Mouse (Mus musculus): ENCODE results near the gene Ptprd. TPM values are rescaled to one million over a fixed set of nuclear protein-coding genes. Genes with fewer than 3 reads are reported as not detected.

Gene Ptprd
- polyA plus RNA-seq, 1 experiment, result 1.2 TPM

- no peak for TF ChIP-seq MYOG (IDR thresholded peaks at IDR 0.05; ENCODE audit: control insufficient read depth, extremely low read depth, insufficient read length)
- TF ChIP-seq CEBPB (IDR thresholded peaks at IDR 0.05; ENCODE audit: low read depth), result no peak
- TF ChIP-seq CTCF (IDR thresholded peaks at IDR 0.05; ENCODE audit: control insufficient read depth, insufficient read depth, insufficient read length), result no peak
- no peak for TF ChIP-seq MAX (IDR thresholded peaks at IDR 0.05)
- no peak for TF ChIP-seq FOSL1 (IDR thresholded peaks at IDR 0.05; ENCODE audit: insufficient read depth, low read length, poor library complexity, severe bottlenecking)
- TF ChIP-seq MYOD1 (IDR thresholded peaks at IDR 0.05; ENCODE audit: control insufficient read depth, insufficient read length, low read depth), result no peak
- TF ChIP-seq USF1 (IDR thresholded peaks at IDR 0.05; ENCODE audit: low read depth), result no peak
- Histone ChIP-seq H3K79me3 (ENCODE audit: low read depth) (no peaks in the 10 kb centered on the region), H3K79me2 (ENCODE audit: control insufficient read depth, insufficient read depth) (no peaks in the 10 kb centered on the region), H3K27me3 (ENCODE audit: control insufficient read depth, insufficient read depth, insufficient read length) (no peaks in the 10 kb centered on the region), H3ac (ENCODE audit: control insufficient read depth, insufficient read length, low read depth) (no peak overlapping the region), H3K36me3 (ENCODE audit: control insufficient read depth, insufficient read depth) (no peaks in the 10 kb centered on the region), H3K4me3 (ENCODE audit: insufficient read depth, poor library complexity, severe bottlenecking) (no peak overlapping the region)
Observed at GRCm38 (mm10) chr4:77157601-77158000, 1054.2 kb downstream of the Ptprd start.

- TF ChIP-seq FOSL1 (IDR thresholded peaks at IDR 0.05; ENCODE audit: insufficient read depth, low read length, poor library complexity, severe bottlenecking) (no peak), CEBPB (IDR thresholded peaks at IDR 0.05; ENCODE audit: low read depth) (no peak), USF1 (IDR thresholded peaks at IDR 0.05; ENCODE audit: low read depth) (no peak), MYOD1 (IDR thresholded peaks at IDR 0.05; ENCODE audit: control insufficient read depth, insufficient read length, low read depth) (no peak), CTCF (IDR thresholded peaks at IDR 0.05; ENCODE audit: control insufficient read depth, insufficient read depth, insufficient read length) (no peak), MAX (IDR thresholded peaks at IDR 0.05) (no peak), MYOG (IDR thresholded peaks at IDR 0.05; ENCODE audit: control insufficient read depth, extremely low read depth, insufficient read length) (no peak)
Observed at GRCm38 (mm10) chr4:77155561-77155960, 1056.2 kb downstream of the Ptprd start.

DNA sequence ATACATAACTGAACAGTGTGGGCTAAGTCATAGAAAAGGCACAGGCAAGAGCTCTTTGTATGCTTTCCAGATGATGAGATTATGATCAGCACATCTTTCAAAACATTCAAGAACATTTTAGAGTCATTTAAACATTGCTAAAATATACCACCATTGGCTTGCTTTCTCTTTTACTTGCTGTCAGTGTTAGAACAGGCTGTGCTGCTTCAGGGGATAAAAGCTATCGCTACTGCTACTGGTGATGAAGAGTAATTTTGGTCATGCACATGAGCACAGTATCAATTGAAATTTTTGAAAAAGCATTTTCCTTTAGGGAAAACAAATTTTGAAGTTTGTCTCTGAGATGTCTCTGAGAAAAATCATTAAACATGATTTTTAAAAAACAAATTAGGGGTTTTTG lies 1056.7 kb downstream of the Ptprd start:
- no peak for TF ChIP-seq FOSL1 (IDR thresholded peaks at IDR 0.05; ENCODE audit: insufficient read depth, low read length, poor library complexity, severe bottlenecking)
- TF ChIP-seq MYOD1 (IDR thresholded peaks at IDR 0.05; ENCODE audit: control insufficient read depth, insufficient read length, low read depth), result no peak
- TF ChIP-seq MAX (IDR thresholded peaks at IDR 0.05), result no peak
- no peak for TF ChIP-seq MYOG (IDR thresholded peaks at IDR 0.05; ENCODE audit: control insufficient read depth, extremely low read depth, insufficient read length)
- TF ChIP-seq CTCF (IDR thresholded peaks at IDR 0.05; ENCODE audit: control insufficient read depth, insufficient read depth, insufficient read length), result no peak
- no peak for TF ChIP-seq CEBPB (IDR thresholded peaks at IDR 0.05; ENCODE audit: low read depth)
- TF ChIP-seq USF1 (IDR thresholded peaks at IDR 0.05; ENCODE audit: low read depth), result no peak
- Histone ChIP-seq H3K4me3 (ENCODE audit: insufficient read depth, poor library complexity, severe bottlenecking) (no peak overlapping the region), H3K36me3 (ENCODE audit: control insufficient read depth, insufficient read depth) (no peaks in the 10 kb centered on the region), H3ac (ENCODE audit: control insufficient read depth, insufficient read length, low read depth) (no peak overlapping the region), H3K79me2 (ENCODE audit: control insufficient read depth, insufficient read depth) (no peaks in the 10 kb centered on the region), H3K79me3 (ENCODE audit: low read depth) (no peaks in the 10 kb centered on the region), H3K27me3 (ENCODE audit: control insufficient read depth, insufficient read depth, insufficient read length) (no peaks in the 10 kb centered on the region)

More at GRCm38 (mm10) chr4:77155561-77155960, 1056.2 kb downstream of the Ptprd start:
- H3K36me3 ChIP-seq (ENCODE audit: control insufficient read depth, insufficient read depth), result no peaks in the 10 kb centered on the region
- no peaks in the 10 kb centered on the region for H3K79me2 ChIP-seq (ENCODE audit: control insufficient read depth, insufficient read depth)
- no peak overlapping the region for H3ac ChIP-seq (ENCODE audit: control insufficient read depth, insufficient read length, low read depth)
- no peaks in the 10 kb centered on the region for H3K27me3 ChIP-seq (ENCODE audit: control insufficient read depth, insufficient read depth, insufficient read length)
- H3K79me3 ChIP-seq (ENCODE audit: low read depth), result no peaks in the 10 kb centered on the region
- H3K4me3 ChIP-seq (ENCODE audit: insufficient read depth, poor library complexity, severe bottlenecking), result no peak overlapping the region

GRCm38 (mm10) chr4:77124852-77125251 lies 1086.9 kb downstream of the Ptprd start:
- no peaks in the 10 kb centered on the region for H3K79me2 ChIP-seq (ENCODE audit: control insufficient read depth, insufficient read depth)
- no peak overlapping the region for H3K4me3 ChIP-seq (ENCODE audit: insufficient read depth, poor library complexity, severe bottlenecking)
- TF ChIP-seq MYOD1 (IDR thresholded peaks at IDR 0.05; ENCODE audit: control insufficient read depth, insufficient read length, low read depth) (no peak), CTCF (IDR thresholded peaks at IDR 0.05; ENCODE audit: control insufficient read depth, insufficient read depth, insufficient read length) (no peak), MYOG (IDR thresholded peaks at IDR 0.05; ENCODE audit: control insufficient read depth, extremely low read depth, insufficient read length) (no peak), FOSL1 (IDR thresholded peaks at IDR 0.05; ENCODE audit: insufficient read depth, low read length, poor library complexity, severe bottlenecking) (no peak), CEBPB (IDR thresholded peaks at IDR 0.05; ENCODE audit: low read depth) (no peak), USF1 (IDR thresholded peaks at IDR 0.05; ENCODE audit: low read depth) (no peak), MAX (IDR thresholded peaks at IDR 0.05) (no peak)
- H3ac ChIP-seq (ENCODE audit: control insufficient read depth, insufficient read length, low read depth), result no peak overlapping the region
- no peaks in the 10 kb centered on the region for H3K79me3 ChIP-seq (ENCODE audit: low read depth)
- H3K36me3 ChIP-seq (ENCODE audit: control insufficient read depth, insufficient read depth), result no peaks in the 10 kb centered on the region
- H3K27me3 ChIP-seq (ENCODE audit: control insufficient read depth, insufficient read depth, insufficient read length), result no peaks in the 10 kb centered on the region

GRCm38 (mm10) chr4:77110894-77111293 lies 1100.9 kb downstream of the Ptprd start:
- no peaks in the 10 kb centered on the region for H3K79me3 ChIP-seq (ENCODE audit: low read depth)
- no peak overlapping the region for H3ac ChIP-seq (ENCODE audit: control insufficient read depth, insufficient read length, low read depth)
- H3K27me3 ChIP-seq (ENCODE audit: control insufficient read depth, insufficient read depth, insufficient read length), result no peaks in the 10 kb centered on the region
- H3K79me2 ChIP-seq (ENCODE audit: control insufficient read depth, insufficient read depth), result no peaks in the 10 kb centered on the region
- no peaks in the 10 kb centered on the region for H3K36me3 ChIP-seq (ENCODE audit: control insufficient read depth, insufficient read depth)
- no peak overlapping the region for H3K4me3 ChIP-seq (ENCODE audit: insufficient read depth, poor library complexity, severe bottlenecking)
- no peak for TF ChIP-seq MAX (IDR thresholded peaks at IDR 0.05)
- no peak for TF ChIP-seq CTCF (IDR thresholded peaks at IDR 0.05; ENCODE audit: control insufficient read depth, insufficient read depth, insufficient read length)
- TF ChIP-seq CEBPB (IDR thresholded peaks at IDR 0.05; ENCODE audit: low read depth), result no peak
- no peak for TF ChIP-seq USF1 (IDR thresholded peaks at IDR 0.05; ENCODE audit: low read depth)
- no peak for TF ChIP-seq MYOG (IDR thresholded peaks at IDR 0.05; ENCODE audit: control insufficient read depth, extremely low read depth, insufficient read length)

DNA sequence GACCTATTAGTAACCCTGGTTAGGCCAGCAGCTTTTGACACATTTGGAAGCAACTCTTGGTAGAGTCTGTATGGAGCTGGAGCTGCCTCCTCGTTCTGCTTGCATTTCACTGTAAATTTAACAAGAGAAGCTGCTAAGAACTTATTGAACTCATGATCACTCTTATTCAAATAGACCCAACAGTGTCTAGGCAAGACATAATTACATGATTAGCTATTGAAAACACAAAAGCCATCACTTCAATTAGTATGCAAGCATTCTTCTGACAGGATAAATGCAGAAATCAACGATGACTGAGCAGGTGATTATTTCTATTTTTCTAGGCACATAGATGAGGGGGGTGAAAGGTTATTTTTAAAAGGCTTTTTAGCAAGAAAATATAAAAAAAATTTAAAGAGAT lies 1104.5 kb downstream of the Ptprd start:
- H3K36me3 ChIP-seq (ENCODE audit: control insufficient read depth, insufficient read depth), result no peaks in the 10 kb centered on the region
- TF ChIP-seq MAX (IDR thresholded peaks at IDR 0.05) (no peak), MYOG (IDR thresholded peaks at IDR 0.05; ENCODE audit: control insufficient read depth, extremely low read depth, insufficient read length) (no peak), USF1 (IDR thresholded peaks at IDR 0.05; ENCODE audit: low read depth) (no peak), FOSL1 (IDR thresholded peaks at IDR 0.05; ENCODE audit: insufficient read depth, low read length, poor library complexity, severe bottlenecking) (no peak), MYOD1 (IDR thresholded peaks at IDR 0.05; ENCODE audit: control insufficient read depth, insufficient read length, low read depth) (no peak), CTCF (IDR thresholded peaks at IDR 0.05; ENCODE audit: control insufficient read depth, insufficient read depth, insufficient read length) (no peak), CEBPB (IDR thresholded peaks at IDR 0.05; ENCODE audit: low read depth) (no peak)
- no peaks in the 10 kb centered on the region for H3K79me2 ChIP-seq (ENCODE audit: control insufficient read depth, insufficient read depth)
- H3K4me3 ChIP-seq (ENCODE audit: insufficient read depth, poor library complexity, severe bottlenecking), result no peak overlapping the region
- H3K79me3 ChIP-seq (ENCODE audit: low read depth), result no peaks in the 10 kb centered on the region
- H3K27me3 ChIP-seq (ENCODE audit: control insufficient read depth, insufficient read depth, insufficient read length), result no peaks in the 10 kb centered on the region
- H3ac ChIP-seq (ENCODE audit: control insufficient read depth, insufficient read length, low read depth), result no peak overlapping the region
